Mouse (Mus musculus) kidney, postnatal 4 days (tissue): Measurements from ENCODE around the gene Jazf1.

ENCODE experiments used
- DNase-seq, 2 experiments: peaks; one replicate each; pipeline ENCODE4 v3.0.0; 2021; ENCODE audit warnings: mixed read lengths in 2 of 2

The Jazf1 gene

GRCm38 (mm10) chr6:52843027-52843426, 225.4 kb downstream of the Jazf1 start:
- peak; percentile 28 to 53 for DNase-seq

GRCm38 (mm10) chr6:52842598-52842997, 225.8 kb downstream of the Jazf1 start:
- no peak for DNase-seq

GRCm38 (mm10) chr6:52841611-52842010, 226.8 kb downstream of the Jazf1 start:
- no peak for DNase-seq

- DNase-seq, result peak in 1 of 2 experiments; percentile 28
Observed at GRCm38 (mm10) chr6:52840589-52841044, 227.8 kb downstream of the Jazf1 start.

- DNase-seq, result peak; percentile 89 to 91
Observed at GRCm38 (mm10) chr6:52838691-52839090, 229.7 kb downstream of the Jazf1 start.

GRCm38 (mm10) chr6:52837792-52838191, 230.6 kb downstream of the Jazf1 start:
- no peak for DNase-seq

GRCm38 (mm10) chr6:52836201-52836950, 232.1 kb downstream of the Jazf1 start:
- no peak for DNase-seq

GRCm38 (mm10) chr6:52827752-52828277, 240.6 kb downstream of the Jazf1 start:
- no peak for DNase-seq

GRCm38 (mm10) chr6:52825535-52825934, 242.9 kb downstream of the Jazf1 start:
- no peak for DNase-seq

GRCm38 (mm10) chr6:52824977-52825482, 243.4 kb downstream of the Jazf1 start:
- DNase-seq, result no peak

GRCm38 (mm10) chr6:52823064-52823463, 245.4 kb downstream of the Jazf1 start:
- DNase-seq, result no peak

GRCm38 (mm10) chr6:52822625-52823024, 245.8 kb downstream of the Jazf1 start:
- no peak for DNase-seq

- DNase-seq, result no peak
Observed at GRCm38 (mm10) chr6:52819353-52819752, 249.1 kb downstream of the Jazf1 start.

GRCm38 (mm10) chr6:52818041-52818440, 250.4 kb downstream of the Jazf1 start:
- no peak for DNase-seq

GRCm38 (mm10) chr6:52817203-52817874, 251.1 kb downstream of the Jazf1 start:
- DNase-seq, result no peak

- DNase-seq, result no peak
Observed at GRCm38 (mm10) chr6:52805237-52805856, 263.1 kb downstream of the Jazf1 start.

GRCm38 (mm10) chr6:52802181-52802580, 266.2 kb downstream of the Jazf1 start:
- peak; percentile 21 to 28 for DNase-seq

- DNase-seq, result peak; percentile 30 to 49
Observed at GRCm38 (mm10) chr6:52797252-52797800, 271.1 kb downstream of the Jazf1 start.

GRCm38 (mm10) chr6:52796691-52797090, 271.7 kb downstream of the Jazf1 start:
- no peak for DNase-seq

- DNase-seq, result peak; percentile 50 to 59
Observed at GRCm38 (mm10) chr6:52796035-52796598, 272.3 kb downstream of the Jazf1 start.

GRCm38 (mm10) chr6:52795029-52795841, 273.2 kb downstream of the Jazf1 start:
- DNase-seq, result peak in 1 of 2 experiments; percentile 19

- no peak for DNase-seq
Observed at GRCm38 (mm10) chr6:52792455-52792854, 276.0 kb downstream of the Jazf1 start.
